Mouse (Mus musculus): ENCODE results near the gene Gm525.

DNA sequence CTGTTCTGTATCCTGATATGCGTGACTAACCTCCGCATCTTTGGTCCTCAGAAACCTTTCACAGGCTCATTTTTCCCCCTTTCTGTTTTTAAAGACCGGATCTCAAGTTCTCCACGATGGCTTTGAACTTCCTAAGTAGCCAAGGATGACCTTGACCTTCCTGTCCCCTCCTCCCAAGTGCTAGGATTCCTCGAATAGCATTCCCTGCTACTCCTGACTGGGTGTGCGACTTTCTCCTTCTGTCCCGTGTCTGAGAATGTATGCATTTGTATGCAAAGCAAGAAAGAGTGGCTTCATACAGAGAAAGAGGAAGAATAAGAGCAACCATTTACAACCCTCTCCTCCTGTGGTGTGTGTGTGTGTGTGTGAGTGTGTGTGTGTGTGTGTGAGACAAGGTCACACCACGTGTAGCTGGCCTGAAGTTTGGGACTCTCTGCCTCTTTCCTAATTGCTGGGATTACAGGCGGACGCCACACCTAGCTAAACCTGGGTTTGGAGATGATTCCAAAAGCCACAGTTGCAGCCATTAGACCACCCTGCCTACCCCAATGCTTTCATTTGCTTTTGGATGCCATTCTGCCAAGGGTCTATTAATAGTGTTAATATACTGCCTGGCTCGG lies 5.7 kb upstream of the Gm525 start:
- TF ChIP-seq MAX (IDR thresholded peaks at IDR 0.05) (no peak), CTCF (IDR thresholded peaks at IDR 0.05; ENCODE audit: control insufficient read depth, insufficient read depth, insufficient read length) (no peak), USF1 (IDR thresholded peaks at IDR 0.05; ENCODE audit: low read depth) (no peak), FOSL1 (IDR thresholded peaks at IDR 0.05; ENCODE audit: insufficient read depth, low read length, poor library complexity, severe bottlenecking) (no peak), CEBPB (IDR thresholded peaks at IDR 0.05; ENCODE audit: low read depth) (no peak), MYOD1 (IDR thresholded peaks at IDR 0.05; ENCODE audit: control insufficient read depth, insufficient read length, low read depth) (no peak)
